Mouse (Mus musculus) bone marrow macrophage, adult 2 months (primary cell): ENCODE measurements around the gene B4galnt2.

Source experiments
- CTCF ChIP-seq: IDR thresholded peaks from 2 replicates; pipeline ENCODE4 v1.5.1; 2012; ENCODE audit warnings: low read depth, mild to moderate bottlenecking, low read length, moderate library complexity
- POLR2A ChIP-seq: IDR thresholded peaks from 2 replicates; pipeline ENCODE4 v1.6.1; 2012; ENCODE audit warnings: mild to moderate bottlenecking, low read depth, low read length, borderline replicate concordance

GRCm38 (mm10) chr11:95924215-95924614, 9.5 kb upstream of the B4galnt2 start:
- no peak for TF ChIP-seq POLR2A
- TF ChIP-seq CTCF = no peak
